Mouse (Mus musculus): ENCODE measurements around the gene Atf7ip. TPM values are rescaled to one million over a fixed set of nuclear protein-coding genes. Genes with fewer than 3 reads are reported as not detected.

The Atf7ip gene
- total and polyA plus RNA-seq, 2 experiments from 2014 or later: 16.5 to 54.5 TPM

GRCm38 (mm10) chr6:136533804-136534203 lies 27.8 kb downstream of the Atf7ip start:
- ATAC-seq (ENCODE audit: insufficient read depth, low read depth): no peak
- Histone ChIP-seq H3K27ac (ENCODE audit: low read depth) (peak overlapping the region; percentile 47), H3K36me3 (replicated peaks; ENCODE audit: control insufficient read depth, insufficient read depth, low read length) (peaks cover 10% of the 10 kb centered on the region; the same call in 1 of the 2 replicates), H3K4me3 (ENCODE audit: low read depth, low read length) (no peak overlapping the region), H3K4me1 (ENCODE audit: control insufficient read depth, insufficient read depth) (peaks cover 27% of the 10 kb centered on the region), H3K9me3 (replicated peaks; ENCODE audit: control insufficient read depth, low read length) (no peaks in the 10 kb centered on the region), H3K27me3 (ENCODE audit: control insufficient read depth, insufficient read depth, low read length) (no peaks in the 10 kb centered on the region), H3K9ac (replicated peaks; ENCODE audit: low read depth, low read length) (no peak overlapping the region), H3K4me2 (ENCODE audit: low read depth, low read length) (peak overlapping the region; percentile 22; the same call in 1 of the 2 replicates)
- WGBS: 40% methylated on average over 4 of the region's 4 CpGs
- TF ChIP-seq CTCF (IDR thresholded peaks at IDR 0.05; ENCODE audit: low read depth) (no peak), EP300 (IDR thresholded peaks at IDR 0.05; ENCODE audit: low read depth) (no peak)
- DNase-seq (ENCODE audit: low spot score): no peak

GRCm38 (mm10) chr6:136534444-136534843 lies 28.5 kb downstream of the Atf7ip start:
- Histone ChIP-seq H3K4me2 (ENCODE audit: low read depth, low read length) (no peak overlapping the region; the same call in 1 of the 2 replicates), H3K27me3 (ENCODE audit: control insufficient read depth, insufficient read depth, low read length) (no peaks in the 10 kb centered on the region), H3K27ac (ENCODE audit: low read depth) (peak overlapping the region; percentile 60), H3K9me3 (replicated peaks; ENCODE audit: control insufficient read depth, low read length) (no peaks in the 10 kb centered on the region), H3K36me3 (replicated peaks; ENCODE audit: control insufficient read depth, insufficient read depth, low read length) (peaks cover 15% of the 10 kb centered on the region; the same call in 1 of the 2 replicates), H3K4me3 (ENCODE audit: low read depth, low read length) (peak overlapping the region; percentile 2; the same call in 1 of the 2 replicates), H3K9ac (replicated peaks; ENCODE audit: low read depth, low read length) (no peak overlapping the region), H3K4me1 (ENCODE audit: control insufficient read depth, insufficient read depth) (peaks cover 24% of the 10 kb centered on the region)
- 35% methylated on average over 3 of the region's 3 CpGs for WGBS
- no peak for DNase-seq (ENCODE audit: low spot score)
- TF ChIP-seq EP300 (IDR thresholded peaks at IDR 0.05; ENCODE audit: low read depth): no peak
- TF ChIP-seq CTCF (IDR thresholded peaks at IDR 0.05; ENCODE audit: low read depth): no peak
- ATAC-seq (ENCODE audit: insufficient read depth, low read depth): no peak

- peaks cover 24% of the 10 kb centered on the region for H3K4me1 ChIP-seq (ENCODE audit: control insufficient read depth, insufficient read depth)
- H3K9me3 ChIP-seq (replicated peaks; ENCODE audit: control insufficient read depth, low read length): no peaks in the 10 kb centered on the region
- WGBS: 27% methylated on average over 5 of the region's 5 CpGs
- peak overlapping the region; percentile 54 for H3K4me2 ChIP-seq (ENCODE audit: low read depth, low read length)
- peak overlapping the region; percentile 17; the same call in 1 of the 2 replicates for H3K9ac ChIP-seq (replicated peaks; ENCODE audit: low read depth, low read length)
- TF ChIP-seq EP300 (IDR thresholded peaks at IDR 0.05; ENCODE audit: low read depth) (no peak), CTCF (IDR thresholded peaks at IDR 0.05; ENCODE audit: low read depth) (no peak)
- no peaks in the 10 kb centered on the region for H3K27me3 ChIP-seq (ENCODE audit: control insufficient read depth, insufficient read depth, low read length)
- peak overlapping the region; percentile 15; the same call in 1 of the 2 replicates for H3K4me3 ChIP-seq (ENCODE audit: low read depth, low read length)
- no peak for ATAC-seq (ENCODE audit: insufficient read depth, low read depth)
- H3K27ac ChIP-seq (ENCODE audit: low read depth): peak overlapping the region; percentile 41
- peaks cover 22% of the 10 kb centered on the region for H3K36me3 ChIP-seq (replicated peaks; ENCODE audit: control insufficient read depth, insufficient read depth, low read length)
- DNase-seq (ENCODE audit: low spot score): peak; percentile 75
Observed at GRCm38 (mm10) chr6:136535176-136535575, 29.2 kb downstream of the Atf7ip start.

GRCm38 (mm10) chr6:136536121-136536520 lies 30.2 kb downstream of the Atf7ip start:
- peaks cover 16% of the 10 kb centered on the region for H3K4me1 ChIP-seq (ENCODE audit: control insufficient read depth, insufficient read depth)
- peak overlapping the region; percentile 54 for H3K4me2 ChIP-seq (ENCODE audit: low read depth, low read length)
- 22% methylated on average over 5 of the region's 5 CpGs for WGBS
- peaks cover 24% of the 10 kb centered on the region for H3K36me3 ChIP-seq (replicated peaks; ENCODE audit: control insufficient read depth, insufficient read depth, low read length)
- TF ChIP-seq EP300 (IDR thresholded peaks at IDR 0.05; ENCODE audit: low read depth) (no peak), CTCF (IDR thresholded peaks at IDR 0.05; ENCODE audit: low read depth) (no peak)
- H3K9me3 ChIP-seq (replicated peaks; ENCODE audit: control insufficient read depth, low read length): no peaks in the 10 kb centered on the region
- no peak overlapping the region for H3K9ac ChIP-seq (replicated peaks; ENCODE audit: low read depth, low read length)
- H3K27me3 ChIP-seq (ENCODE audit: control insufficient read depth, insufficient read depth, low read length): no peaks in the 10 kb centered on the region
- DNase-seq (ENCODE audit: low spot score): no peak
- H3K27ac ChIP-seq (ENCODE audit: low read depth): peak overlapping the region; percentile 38
- ATAC-seq (ENCODE audit: insufficient read depth, low read depth): no peak
- H3K4me3 ChIP-seq (ENCODE audit: low read depth, low read length): no peak overlapping the region

- ATAC-seq (ENCODE audit: insufficient read depth, low read depth) (no peak), DNase-seq (ENCODE audit: low spot score) (no peak)
- peaks cover 24% of the 10 kb centered on the region for H3K36me3 ChIP-seq (replicated peaks; ENCODE audit: control insufficient read depth, insufficient read depth, low read length)
- H3K4me2 ChIP-seq (ENCODE audit: low read depth, low read length): no peak overlapping the region
- no peak overlapping the region for H3K9ac ChIP-seq (replicated peaks; ENCODE audit: low read depth, low read length)
- H3K9me3 ChIP-seq (replicated peaks; ENCODE audit: control insufficient read depth, low read length): no peaks in the 10 kb centered on the region
- H3K4me1 ChIP-seq (ENCODE audit: control insufficient read depth, insufficient read depth): peaks cover 13% of the 10 kb centered on the region
- TF ChIP-seq EP300 (IDR thresholded peaks at IDR 0.05; ENCODE audit: low read depth) (no peak), CTCF (IDR thresholded peaks at IDR 0.05; ENCODE audit: low read depth) (no peak)
- no peak overlapping the region for H3K4me3 ChIP-seq (ENCODE audit: low read depth, low read length)
- 75% methylated on average over 5 of the region's 5 CpGs for WGBS
- peak overlapping the region; percentile 57; the same call in 1 of the 2 replicates for H3K27ac ChIP-seq (ENCODE audit: low read depth)
- H3K27me3 ChIP-seq (ENCODE audit: control insufficient read depth, insufficient read depth, low read length): no peaks in the 10 kb centered on the region
Observed at GRCm38 (mm10) chr6:136541350-136541749, 35.4 kb downstream of the Atf7ip start.

GRCm38 (mm10) chr6:136542105-136542504 lies 36.1 kb downstream of the Atf7ip start:
- no peak overlapping the region for H3K4me3 ChIP-seq (ENCODE audit: low read depth, low read length)
- 86% methylated on average over 1 of the region's 1 CpGs for WGBS
- no peak overlapping the region for H3K4me2 ChIP-seq (ENCODE audit: low read depth, low read length)
- no peak overlapping the region for H3K9ac ChIP-seq (replicated peaks; ENCODE audit: low read depth, low read length)
- no peaks in the 10 kb centered on the region for H3K9me3 ChIP-seq (replicated peaks; ENCODE audit: control insufficient read depth, low read length)
- H3K4me1 ChIP-seq (ENCODE audit: control insufficient read depth, insufficient read depth): peaks cover 13% of the 10 kb centered on the region
- no peaks in the 10 kb centered on the region for H3K27me3 ChIP-seq (ENCODE audit: control insufficient read depth, insufficient read depth, low read length)
- peaks cover 24% of the 10 kb centered on the region for H3K36me3 ChIP-seq (replicated peaks; ENCODE audit: control insufficient read depth, insufficient read depth, low read length)
- peak overlapping the region; percentile 57 for H3K27ac ChIP-seq (ENCODE audit: low read depth)
- ATAC-seq (ENCODE audit: insufficient read depth, low read depth) (no peak), DNase-seq (ENCODE audit: low spot score) (no peak)
- TF ChIP-seq CTCF (IDR thresholded peaks at IDR 0.05; ENCODE audit: low read depth) (no peak), EP300 (IDR thresholded peaks at IDR 0.05; ENCODE audit: low read depth) (no peak)
